Mouse (Mus musculus) common myeloid progenitor, adult 5-6 weeks (primary cell): ENCODE measurements around the gene Gm21874. TPM values are rescaled to one million over a fixed set of nuclear protein-coding genes. Genes with fewer than 3 reads are reported as not detected.
"Not testable (repeated sequence)": the region's sequence is repeated elsewhere in the genome, so short reads cannot be mapped to it uniquely, and the experiment has no call there.

ENCODE experiments used
- ATAC-seq: replicated peaks from 2 replicates; pipeline ENCODE4 v1.8.0; 2016; ENCODE audit warnings: low read depth, mild to moderate bottlenecking, moderate TSS enrichment, inconsistent platforms; ENCODE audit not compliant: poor library complexity, severe bottlenecking
- total RNA-seq: library from RNA; stranded (forward); fragments of 200-1000, 187-1606 nt; gene quantifications from 2 replicates; pipeline ENCODE4 v1.2.3, GENCODE M21; 2017

Gm21874 gene
- total RNA-seq: not detected in 2 replicates

- ATAC-seq: not testable (repeated sequence)
Measured at GRCm38 (mm10) chrY:9416048-9416447, at the start of gene Gm21874. Gm21874 (minus strand) TSS chrY:9416148.

Other genes starting within 250 kb of the Gm21874 start
- gene Gm21721, start 214.0 kb downstream of the Gm21874 start, total RNA-seq: not detected in 2 replicates
- not detected in 2 replicates for gene Gm21812, start 69.0 kb downstream of the Gm21874 start, total RNA-seq